Mouse (Mus musculus) myocyte (in vitro differentiated cells): ENCODE results near the gene Arhgap31.

Experiments used
- POLR2A ChIP-seq: IDR thresholded peaks from one replicate; pipeline ENCODE4 v1.6.1; 2011; ENCODE audit warnings: low read depth, mild to moderate bottlenecking, control low read depth, moderate library complexity; ENCODE audit not compliant: insufficient read length
- POLR2AphosphoS2 ChIP-seq: IDR thresholded peaks from one replicate; pipeline ENCODE4 v1.6.1; 2011; ENCODE audit warnings: low read depth, control low read depth; ENCODE audit not compliant: insufficient read length

DNA sequence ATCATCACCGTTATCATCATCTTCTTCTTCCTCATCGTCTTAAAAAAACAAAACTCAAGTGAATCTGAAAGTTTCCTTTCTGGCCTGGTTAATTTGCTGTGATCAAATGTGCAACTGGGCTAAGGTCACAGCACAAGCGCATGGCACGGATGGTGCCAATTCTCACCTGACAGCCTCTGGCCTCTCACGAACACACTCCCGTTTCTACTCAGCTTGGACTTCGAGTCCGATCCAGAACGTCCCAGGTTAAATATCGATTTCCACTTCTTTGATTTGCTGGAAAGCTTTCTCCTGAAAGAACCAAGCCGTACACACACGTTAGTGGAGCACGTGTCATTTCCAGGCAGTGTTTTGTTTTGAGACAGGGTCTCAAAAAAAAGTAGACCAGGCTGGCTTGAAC, 95.1 kb downstream of the Arhgap31 start:
- TF ChIP-seq POLR2AphosphoS2 (no peak), POLR2A (no peak)
